Mouse (Mus musculus): ENCODE data around the gene Actr2. TPM values are rescaled to one million over a fixed set of nuclear protein-coding genes. Genes with fewer than 3 reads are reported as not detected.
"Not testable (repeated sequence)": the region's sequence is repeated elsewhere in the genome, so short reads cannot be mapped to it uniquely, and the experiment has no call there.

Gene Actr2
- polyA plus RNA-seq, 1 experiment from 2014 or later = 166 TPM

GRCm38 (mm10) chr11:20030973-20031372 lies 81.7 kb downstream of the Actr2 start:
- H3K9me3 ChIP-seq (ENCODE audit: control insufficient read depth, low read length); H3K27ac ChIP-seq (ENCODE audit: low read depth, low read length); H3K36me3 ChIP-seq (ENCODE audit: control insufficient read depth, insufficient read depth, low read length); ATAC-seq; H3K4me2 ChIP-seq (ENCODE audit: low read length); H3K9ac ChIP-seq (ENCODE audit: low read depth, low read length); H3K4me3 ChIP-seq (ENCODE audit: low read length); H3K27me3 ChIP-seq (replicated peaks; ENCODE audit: control insufficient read depth, insufficient read depth, low read length); H3K4me1 ChIP-seq (ENCODE audit: control insufficient read depth, insufficient read depth, low read depth, low read length): not testable (repeated sequence)
- WGBS = 94% methylated on average over 5 of the region's 5 CpGs

GRCm38 (mm10) chr11:20029014-20029413 lies 83.7 kb downstream of the Actr2 start:
- 92% methylated on average over 4 of the region's 4 CpGs for WGBS
- H3K4me1 ChIP-seq (ENCODE audit: control insufficient read depth, insufficient read depth, low read depth, low read length) = no peaks in the 10 kb centered on the region
- no peak for ATAC-seq

GRCm38 (mm10) chr11:20028396-20028795 lies 84.3 kb downstream of the Actr2 start:
- Histone ChIP-seq H3K27ac (ENCODE audit: low read depth, low read length) (no peak overlapping the region), H3K4me2 (ENCODE audit: low read length) (no peak overlapping the region), H3K4me1 (ENCODE audit: control insufficient read depth, insufficient read depth, low read depth, low read length) (no peaks in the 10 kb centered on the region), H3K9me3 (ENCODE audit: control insufficient read depth, low read length) (no peaks in the 10 kb centered on the region), H3K4me3 (ENCODE audit: low read length) (no peak overlapping the region), H3K27me3 (replicated peaks; ENCODE audit: control insufficient read depth, insufficient read depth, low read length) (no peaks in the 10 kb centered on the region), H3K9ac (ENCODE audit: low read depth, low read length) (no peak overlapping the region), H3K36me3 (ENCODE audit: control insufficient read depth, insufficient read depth, low read length) (no peaks in the 10 kb centered on the region)
- WGBS = 91% methylated on average over 6 of the region's 6 CpGs
- ATAC-seq = no peak

More at GRCm38 (mm10) chr11:20029014-20029413, 83.7 kb downstream of the Actr2 start:
- no peaks in the 10 kb centered on the region for H3K9me3 ChIP-seq (ENCODE audit: control insufficient read depth, low read length)
- no peak overlapping the region for H3K9ac ChIP-seq (ENCODE audit: low read depth, low read length)
- no peak overlapping the region for H3K27ac ChIP-seq (ENCODE audit: low read depth, low read length)
- H3K27me3 ChIP-seq (replicated peaks; ENCODE audit: control insufficient read depth, insufficient read depth, low read length) = no peaks in the 10 kb centered on the region
- H3K4me2 ChIP-seq (ENCODE audit: low read length) = no peak overlapping the region
- H3K36me3 ChIP-seq (ENCODE audit: control insufficient read depth, insufficient read depth, low read length) = no peaks in the 10 kb centered on the region
- H3K4me3 ChIP-seq (ENCODE audit: low read length) = no peak overlapping the region

- no peaks in the 10 kb centered on the region for H3K36me3 ChIP-seq (ENCODE audit: control insufficient read depth, insufficient read depth, low read length)
- H3K4me2 ChIP-seq (ENCODE audit: low read length) = no peak overlapping the region
- no peak overlapping the region for H3K9ac ChIP-seq (ENCODE audit: low read depth, low read length)
- no peaks in the 10 kb centered on the region for H3K4me1 ChIP-seq (ENCODE audit: control insufficient read depth, insufficient read depth, low read depth, low read length)
- H3K4me3 ChIP-seq (ENCODE audit: low read length) = no peak overlapping the region
- 82% methylated on average over 9 of the region's 9 CpGs for WGBS
- ATAC-seq = no peak
- no peaks in the 10 kb centered on the region for H3K9me3 ChIP-seq (ENCODE audit: control insufficient read depth, low read length)
- H3K27me3 ChIP-seq (replicated peaks; ENCODE audit: control insufficient read depth, insufficient read depth, low read length) = no peaks in the 10 kb centered on the region
- no peak overlapping the region for H3K27ac ChIP-seq (ENCODE audit: low read depth, low read length)
These were observed 85.0 kb downstream of the Actr2 start for GRCm38 (mm10) chr11:20027719-20028118.

- Histone ChIP-seq H3K9me3 (ENCODE audit: control insufficient read depth, low read length) (peaks cover 8% of the 10 kb centered on the region), H3K4me2 (ENCODE audit: low read length) (no peak overlapping the region), H3K36me3 (ENCODE audit: control insufficient read depth, insufficient read depth, low read length) (peaks cover 11% of the 10 kb centered on the region), H3K27ac (ENCODE audit: low read depth, low read length) (no peak overlapping the region), H3K27me3 (replicated peaks; ENCODE audit: control insufficient read depth, insufficient read depth, low read length) (no peaks in the 10 kb centered on the region), H3K4me1 (ENCODE audit: control insufficient read depth, insufficient read depth, low read depth, low read length) (no peaks in the 10 kb centered on the region), H3K4me3 (ENCODE audit: low read length) (no peak overlapping the region), H3K9ac (ENCODE audit: low read depth, low read length) (no peak overlapping the region)
- WGBS = 77% methylated on average over 11 of the region's 11 CpGs
- ATAC-seq = no peak
These were observed 86.8 kb downstream of the Actr2 start for GRCm38 (mm10) chr11:20025899-20026298.

- H3K27me3 ChIP-seq (replicated peaks; ENCODE audit: control insufficient read depth, insufficient read depth, low read length) = no peaks in the 10 kb centered on the region
These were observed 89.7 kb downstream of the Actr2 start for GRCm38 (mm10) chr11:20022911-20023482.

GRCm38 (mm10) chr11:20022462-20022861 lies 90.3 kb downstream of the Actr2 start:
- H3K4me2 ChIP-seq (ENCODE audit: low read length) = no peak overlapping the region
- no peaks in the 10 kb centered on the region for H3K4me1 ChIP-seq (ENCODE audit: control insufficient read depth, insufficient read depth, low read depth, low read length)
- H3K36me3 ChIP-seq (ENCODE audit: control insufficient read depth, insufficient read depth, low read length) = peaks cover 44% of the 10 kb centered on the region
- H3K27me3 ChIP-seq (replicated peaks; ENCODE audit: control insufficient read depth, insufficient read depth, low read length) = no peaks in the 10 kb centered on the region
- H3K4me3 ChIP-seq (ENCODE audit: low read length) = no peak overlapping the region
- WGBS = 84% methylated on average over 2 of the region's 2 CpGs
- no peak for ATAC-seq
- no peak overlapping the region for H3K9ac ChIP-seq (ENCODE audit: low read depth, low read length)
- no peak overlapping the region for H3K27ac ChIP-seq (ENCODE audit: low read depth, low read length)
- peaks cover 30% of the 10 kb centered on the region for H3K9me3 ChIP-seq (ENCODE audit: control insufficient read depth, low read length)

More at GRCm38 (mm10) chr11:20022911-20023482, 89.7 kb downstream of the Actr2 start:
- no peak for ATAC-seq
- peaks cover 30% of the 10 kb centered on the region for H3K9me3 ChIP-seq (ENCODE audit: control insufficient read depth, low read length)
- no peak overlapping the region for H3K4me3 ChIP-seq (ENCODE audit: low read length)
- no peak overlapping the region for H3K4me2 ChIP-seq (ENCODE audit: low read length)
- H3K4me1 ChIP-seq (ENCODE audit: control insufficient read depth, insufficient read depth, low read depth, low read length) = no peaks in the 10 kb centered on the region
- H3K27ac ChIP-seq (ENCODE audit: low read depth, low read length) = no peak overlapping the region
- 87% methylated on average over 14 of the region's 14 CpGs for WGBS
- H3K9ac ChIP-seq (ENCODE audit: low read depth, low read length) = no peak overlapping the region
- peaks cover 40% of the 10 kb centered on the region for H3K36me3 ChIP-seq (ENCODE audit: control insufficient read depth, insufficient read depth, low read length)

- no peak overlapping the region for H3K9ac ChIP-seq (ENCODE audit: low read depth, low read length)
- H3K4me1 ChIP-seq (ENCODE audit: control insufficient read depth, insufficient read depth, low read depth, low read length) = no peaks in the 10 kb centered on the region
- WGBS = 98% methylated on average over 35 of the region's 35 CpGs
- H3K36me3 ChIP-seq (ENCODE audit: control insufficient read depth, insufficient read depth, low read length) = peaks cover 44% of the 10 kb centered on the region
- H3K27ac ChIP-seq (ENCODE audit: low read depth, low read length) = no peak overlapping the region
- H3K9me3 ChIP-seq (ENCODE audit: control insufficient read depth, low read length) = peaks cover 30% of the 10 kb centered on the region
- ATAC-seq = no peak
- no peak overlapping the region for H3K4me3 ChIP-seq (ENCODE audit: low read length)
- no peaks in the 10 kb centered on the region for H3K27me3 ChIP-seq (replicated peaks; ENCODE audit: control insufficient read depth, insufficient read depth, low read length)
- H3K4me2 ChIP-seq (ENCODE audit: low read length) = no peak overlapping the region
These were observed 92.0 kb downstream of the Actr2 start for GRCm38 (mm10) chr11:20020720-20021119.

- Histone ChIP-seq H3K27me3 (replicated peaks; ENCODE audit: control insufficient read depth, insufficient read depth, low read length) (no peaks in the 10 kb centered on the region), H3K36me3 (ENCODE audit: control insufficient read depth, insufficient read depth, low read length) (peaks cover 47% of the 10 kb centered on the region), H3K4me2 (ENCODE audit: low read length) (no peak overlapping the region), H3K4me3 (ENCODE audit: low read length) (no peak overlapping the region), H3K9me3 (ENCODE audit: control insufficient read depth, low read length) (peaks cover 30% of the 10 kb centered on the region), H3K4me1 (ENCODE audit: control insufficient read depth, insufficient read depth, low read depth, low read length) (no peaks in the 10 kb centered on the region), H3K27ac (ENCODE audit: low read depth, low read length) (no peak overlapping the region), H3K9ac (ENCODE audit: low read depth, low read length) (no peak overlapping the region)
- no peak for ATAC-seq
- WGBS = 97% methylated on average over 2 of the region's 2 CpGs
These were observed 93.8 kb downstream of the Actr2 start for GRCm38 (mm10) chr11:20018905-20019304.
